Mouse (Mus musculus) urinary bladder, adult 18-20 months (tissue): Measurements from ENCODE around the gene Tbpl2.

ENCODE experiments used
- DNase-seq, 2 experiments: peaks; one replicate each; pipeline ENCODE4 v3.0.0; 2022; ENCODE audit warnings: low spot score in 2 of 2, mixed read lengths in 2 of 2

The Tbpl2 gene

DNA sequence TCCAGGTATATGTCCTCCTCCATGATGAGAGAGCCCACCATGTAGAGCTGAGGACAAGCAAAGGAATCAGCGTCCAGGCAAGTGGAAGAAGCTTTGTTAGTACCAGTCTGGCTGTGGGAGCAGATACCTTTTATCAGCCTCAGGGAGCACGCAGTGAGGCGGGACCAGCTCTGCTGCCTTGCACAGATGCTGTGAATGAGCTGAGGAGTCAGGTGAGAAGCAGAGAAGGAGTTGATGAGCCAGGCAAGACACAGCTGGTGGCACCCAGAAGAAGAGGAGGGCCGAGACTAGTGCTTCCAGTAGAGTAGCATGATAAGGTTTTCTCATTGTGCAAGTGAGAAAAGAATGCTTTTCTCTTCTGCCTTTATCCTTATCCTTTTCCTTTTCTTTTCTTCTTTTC, at the start of gene Tbpl2:
Gene Tbpl2, minus strand, starts transcription at position 101 of the 400 bp plus-strand sequence.
- no peak for DNase-seq

DNA sequence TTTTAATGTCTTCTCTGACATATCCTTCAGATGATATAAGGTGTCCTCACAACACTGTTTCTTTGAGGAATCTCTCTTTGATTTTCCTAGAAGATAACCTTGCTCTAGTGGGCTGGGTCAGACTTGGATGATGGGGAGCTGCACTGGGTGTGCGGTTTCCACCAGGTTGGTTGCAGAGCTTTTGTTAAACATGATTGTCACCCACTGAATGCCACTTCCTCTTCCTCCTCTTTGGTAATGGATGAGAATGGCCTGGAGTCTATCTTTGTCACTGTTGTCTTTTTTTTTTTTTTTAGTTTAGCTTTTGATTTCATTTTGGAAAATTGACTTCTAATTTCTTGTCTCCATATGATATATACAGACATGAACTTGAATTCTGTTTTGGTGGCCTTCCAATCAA, 38.0 kb upstream of the Tbpl2 start:
- DNase-seq = no peak

DNA sequence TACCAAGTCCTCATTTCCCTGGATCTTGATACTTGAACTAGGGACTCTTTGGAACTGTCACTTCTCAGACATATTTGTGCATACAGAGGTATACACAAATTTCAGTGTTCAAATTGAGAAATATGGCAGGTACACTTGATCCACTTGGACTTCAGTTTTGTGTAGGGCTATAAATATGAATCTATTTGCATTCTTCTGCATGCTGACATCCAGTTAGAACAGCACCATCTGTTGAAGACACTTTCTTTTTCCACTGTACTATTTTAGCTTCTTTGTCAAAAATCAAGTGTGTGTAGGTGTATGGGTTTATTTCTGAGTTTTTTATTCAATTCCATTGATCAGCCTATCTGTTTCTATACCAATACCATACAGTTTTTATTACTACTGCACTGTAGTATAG, 12.7 kb upstream of the Tbpl2 start:
- no peak for DNase-seq

DNA sequence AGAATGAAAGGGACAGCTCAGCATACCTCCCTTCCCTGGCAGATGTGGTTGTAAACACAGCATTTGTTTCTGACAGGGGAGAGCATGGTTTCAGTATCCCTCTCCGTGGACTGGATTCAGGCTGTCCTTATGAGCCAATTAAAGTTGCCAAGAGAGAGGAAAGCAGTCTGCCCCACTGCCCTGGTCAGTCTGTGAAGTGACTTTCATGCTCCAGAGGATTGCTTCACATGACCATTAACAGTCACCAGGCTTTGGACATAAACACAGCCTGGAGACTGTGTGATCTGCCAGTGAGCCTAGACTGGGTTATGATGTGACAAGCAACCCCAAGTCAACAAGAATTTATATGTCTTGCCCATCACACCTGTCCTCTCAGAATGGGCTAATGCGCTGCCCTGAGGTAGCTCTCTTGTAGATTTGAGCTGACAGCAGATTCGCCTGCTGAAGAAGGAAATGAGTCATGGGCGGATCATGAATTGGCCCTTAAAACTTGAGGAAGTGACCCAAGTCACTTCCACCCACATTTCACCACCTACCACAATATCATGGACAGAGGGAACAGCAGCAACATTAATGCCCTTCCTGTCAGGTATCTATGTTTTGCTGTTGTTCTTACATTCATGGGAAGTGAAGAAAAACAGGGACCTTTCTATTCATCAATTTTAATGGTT, 7.4 kb upstream of the Tbpl2 start:
- DNase-seq = no peak

DNA sequence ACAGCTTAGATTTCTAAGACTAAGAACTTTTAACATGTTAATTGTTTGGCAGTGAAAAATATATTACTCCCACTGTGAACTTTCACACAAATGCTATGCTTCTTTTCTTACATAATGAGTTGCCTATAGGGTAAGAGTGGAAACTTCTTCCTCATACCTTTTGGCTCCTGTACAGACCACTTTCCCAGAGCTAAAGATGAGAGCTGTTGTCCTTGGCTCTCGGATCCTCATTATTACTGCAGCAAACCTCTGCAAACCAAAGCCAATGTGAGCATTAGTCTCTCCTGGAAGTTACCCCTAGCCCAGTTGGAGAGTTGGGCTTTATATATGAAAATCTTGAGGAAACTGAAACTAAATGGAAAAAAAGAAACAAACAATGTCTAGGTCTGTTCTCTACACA, 5.5 kb downstream of the Tbpl2 start:
- DNase-seq = no peak

DNA sequence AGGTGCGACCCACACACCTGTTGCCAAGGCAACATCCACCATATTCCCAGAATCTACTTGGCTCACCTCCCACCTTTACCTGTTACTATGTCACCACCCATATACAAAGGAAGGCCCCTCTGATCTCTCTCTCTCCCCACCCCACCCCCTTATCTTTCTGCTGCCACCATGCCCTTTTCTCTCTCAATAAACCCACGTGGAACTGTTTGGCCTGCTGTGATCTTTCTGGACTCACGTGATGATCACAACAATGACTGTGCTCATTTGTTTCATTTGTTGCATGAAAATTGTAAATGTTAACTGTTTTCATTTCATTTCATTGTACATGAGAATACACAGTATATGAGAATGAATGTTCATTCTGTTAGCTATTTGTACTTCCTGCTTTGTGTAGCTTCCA, 45.9 kb downstream of the Tbpl2 start:
- no peak for DNase-seq

DNA sequence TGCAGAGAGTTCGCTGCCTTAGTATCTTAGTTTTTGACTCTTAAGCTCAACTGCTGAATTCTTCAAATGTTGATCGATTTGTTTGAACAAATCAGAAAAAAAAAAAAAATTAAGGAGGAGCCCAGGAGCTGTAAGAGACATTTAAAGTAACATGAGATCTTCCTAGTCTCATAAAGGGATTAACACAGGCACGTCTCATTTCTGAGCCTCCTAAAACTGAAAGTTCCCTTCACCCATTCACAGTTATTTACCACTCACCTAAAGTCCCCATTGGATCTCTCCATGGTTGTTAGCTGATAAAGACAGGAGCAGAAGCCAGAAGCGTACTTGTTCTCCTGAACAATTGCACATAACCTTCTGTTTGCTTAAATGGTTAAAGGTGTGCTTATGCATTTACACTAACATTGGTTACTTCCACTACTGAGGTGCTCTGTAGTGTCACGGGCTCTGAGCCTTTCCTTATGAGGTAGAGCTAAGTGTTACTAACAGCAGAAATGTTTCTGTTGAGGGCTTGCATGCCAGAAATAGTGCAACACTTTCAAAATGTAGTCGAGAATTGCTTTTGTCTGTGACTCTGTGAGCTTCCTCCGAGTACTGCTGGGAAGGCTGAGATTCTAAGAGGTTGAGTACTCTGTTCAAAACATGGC, 46.9 kb downstream of the Tbpl2 start, which contains the start of gene Hnmt:
Gene Hnmt, minus strand, starts transcription at position 51 of the 647 bp plus-strand sequence.
- no peak for DNase-seq

DNA sequence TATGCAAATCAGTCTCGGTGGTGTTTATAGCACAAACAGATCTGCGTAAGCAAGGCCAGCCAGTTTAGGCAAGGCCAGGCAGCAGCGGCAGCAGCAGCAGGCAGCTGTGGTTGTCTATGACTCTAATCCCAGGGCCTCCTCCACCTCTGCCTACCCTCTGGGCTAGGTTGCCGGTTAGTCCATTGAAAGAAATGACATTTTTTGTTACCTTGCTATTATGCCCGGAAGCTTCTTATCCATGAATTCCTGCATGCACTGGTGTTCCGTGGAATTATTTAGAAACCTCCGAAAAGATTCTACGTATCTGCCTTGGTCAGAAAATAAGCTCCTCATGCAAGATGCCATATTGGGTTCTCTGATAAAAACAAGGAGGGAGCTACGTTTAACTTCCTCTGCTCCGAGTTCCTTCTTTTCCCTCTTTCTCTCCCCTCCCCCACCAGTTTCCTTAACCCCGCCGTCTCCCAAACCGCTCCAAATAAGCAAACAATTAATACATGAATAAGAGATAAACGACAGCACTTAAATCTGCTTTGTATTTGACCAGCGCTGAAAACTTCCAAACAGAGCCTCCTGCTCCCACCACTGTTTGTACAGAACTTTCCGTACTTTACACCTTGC, 47.8 kb downstream of the Tbpl2 start:
- peak; percentile 21 to 42 for DNase-seq

DNA sequence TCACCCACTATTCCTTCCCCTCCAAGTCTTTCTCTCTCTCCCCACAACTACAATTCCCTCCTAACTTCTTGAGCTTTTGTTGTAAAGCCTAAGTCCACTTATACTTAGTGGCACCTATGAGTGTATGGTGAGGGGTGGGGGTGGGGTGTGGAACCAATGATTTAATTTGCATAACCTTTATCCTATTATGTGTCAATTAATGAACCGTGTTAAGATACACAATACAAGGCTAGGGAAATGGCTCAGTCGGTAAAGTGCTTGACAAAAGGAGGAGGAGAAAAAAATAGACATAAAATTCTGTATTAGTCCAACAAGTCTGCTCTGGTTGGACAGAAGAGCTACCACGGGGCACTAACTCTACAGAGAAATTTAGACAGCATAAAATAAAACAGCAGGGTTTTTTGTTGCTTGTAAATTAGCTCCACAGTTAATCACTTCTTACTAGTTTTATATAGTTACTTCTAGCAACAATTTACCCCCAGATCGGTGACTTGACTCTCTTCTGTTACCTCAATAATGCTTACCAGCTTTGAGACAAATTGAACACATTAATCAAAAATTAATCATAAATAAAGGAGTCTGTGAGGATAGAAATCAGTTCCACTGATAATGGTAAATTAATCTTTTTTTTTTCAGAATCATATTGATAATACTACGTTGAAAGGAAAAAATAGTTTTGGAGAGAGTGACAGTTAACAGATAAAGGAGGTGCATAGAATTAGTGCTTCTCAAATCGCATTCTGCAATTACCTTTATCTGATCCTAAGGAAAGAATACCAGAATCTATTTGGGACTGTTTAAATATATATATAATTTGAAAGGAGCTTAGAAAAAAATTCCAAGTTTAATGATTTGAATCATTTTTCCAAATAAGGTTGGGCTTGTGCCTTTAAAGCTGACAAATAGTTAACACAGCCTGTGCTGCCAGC, 48.6 kb downstream of the Tbpl2 start:
- no peak for DNase-seq

DNA sequence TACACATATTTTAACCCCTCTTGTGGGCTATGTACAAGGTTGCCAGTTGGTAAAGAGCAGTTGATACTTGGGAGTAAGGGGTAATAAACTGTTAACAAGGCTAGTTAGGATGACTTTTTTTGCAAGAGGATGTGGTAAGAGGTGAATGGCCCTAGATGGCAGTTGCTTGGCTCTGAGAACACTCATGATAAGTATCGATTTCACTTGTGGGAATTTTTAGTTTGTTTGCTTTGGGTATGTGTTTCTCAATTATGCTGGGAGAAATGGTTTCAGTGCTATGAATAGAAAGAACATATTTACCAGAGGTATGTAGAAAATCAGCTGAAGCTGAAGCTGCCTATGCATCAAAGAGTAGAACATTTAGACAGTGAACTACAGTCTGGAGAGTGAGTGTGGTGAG, 53.5 kb downstream of the Tbpl2 start:
- DNase-seq = no peak

DNA sequence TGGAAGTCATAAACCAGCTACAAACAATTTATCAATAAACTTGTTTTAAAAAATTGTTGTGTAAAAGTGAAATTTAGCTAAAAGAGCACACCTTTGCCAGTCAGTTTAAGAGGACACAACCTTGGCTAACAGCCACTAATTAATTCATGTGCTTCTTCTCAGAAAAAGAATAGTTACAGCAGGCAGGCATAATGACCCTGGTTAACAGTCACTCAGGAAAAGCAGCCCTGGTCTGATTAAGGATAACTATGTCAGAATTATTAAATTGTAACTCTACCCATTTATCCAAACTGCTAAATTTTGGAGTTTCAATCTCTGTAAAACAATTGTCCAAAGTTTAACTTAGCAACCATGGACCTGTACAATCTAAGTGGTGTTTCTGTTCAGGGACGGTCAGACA, 55.9 kb downstream of the Tbpl2 start:
- DNase-seq = no peak
